In the genomic region with DNA sequence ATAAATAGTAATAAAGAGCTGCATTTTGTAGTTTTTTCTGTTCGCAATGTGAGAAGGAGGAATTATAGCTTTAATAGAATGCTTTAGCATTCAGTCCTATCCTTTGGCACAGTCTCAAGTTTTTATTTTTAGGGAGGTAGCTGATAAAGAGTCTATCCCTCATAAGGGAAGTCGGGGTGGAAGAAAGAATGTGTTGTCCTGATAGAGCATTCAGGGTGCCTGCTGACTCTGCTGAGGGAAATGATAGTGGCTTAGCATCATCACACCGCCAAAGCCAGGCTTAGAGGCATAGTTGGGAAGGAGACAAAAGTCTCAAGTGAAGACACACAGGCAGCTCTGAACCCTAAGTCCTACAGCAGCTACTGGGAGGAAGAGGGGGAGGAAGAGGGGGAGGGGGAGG, we compare ENCODE assay signal across 18 mouse cellular contexts.
A peak's percentile ranks its signal among the peaks of the same experiment; 100 is the strongest.
DNase-seq lines count a peak whose midpoint lies in the region; ATAC-seq and TF ChIP-seq lines count a peak whose summit lies in the region.
"Had no signal": no experiment of that assay in that cellular context is flagged by ENCODE, and none has a peak within 500 bp of the region (broad histone marks: within the 10 kb centered on the region; RNA-seq: fewer than 3 reads in every experiment).

No protein-coding gene starts in this region.

- DNase-seq in heart, adult 2 months = no peak
- DNase-seq in heart, postnatal 25 days (ENCODE audit: low spot score) = no peak
- peak; percentile 27 to 35 for DNase-seq in heart, postnatal 10 days
- DNase-seq in thymus, postnatal 14 days = no peak
- no peak for DNase-seq in spleen, adult 12 weeks (ENCODE audit: low spot score)
- no peak for DNase-seq in left cerebral cortex, adult 8-10 months (ENCODE audit: low spot score in 2 of 2)
- DNase-seq: kidney, adult 18-20 months; kidney, postnatal 36 days; lung, adult 18-20 months; thymus, adult 2 months had no signal

- no peak overlapping the region for H3K4me3 ChIP-seq in heart, adult 2 months
- H3K4me3 ChIP-seq: embryonic facial prominence, embryonic 13.5 days; hindbrain, embryonic 15.5 days; neural tube, embryonic 12.5 days had no signal

- peak; percentile 86 for ATAC-seq in erythroid progenitor cell, adult 5-6 weeks (replicated peaks; ENCODE audit: low FRiP score, poor library complexity, severe bottlenecking)
- ATAC-seq in megakaryocyte progenitor cell, adult 5-6 weeks (replicated peaks; ENCODE audit: poor library complexity) = peak; percentile 95
- ATAC-seq: Patski had no signal

- no peak for TF ChIP-seq CTCF in heart, adult 2 months (IDR thresholded peaks at IDR 0.05)

- H3K9ac ChIP-seq in heart, adult 2 months (ENCODE audit: low read depth, low read length) = no peak overlapping the region
- H3K9ac ChIP-seq: embryonic facial prominence, embryonic 13.5 days; hindbrain, embryonic 15.5 days; neural tube, embryonic 12.5 days had no signal

- 26% methylated on average over 3 of the region's 3 CpGs for WGBS in heart, adult 2 months

- H3K27me3 ChIP-seq in heart, adult 2 months (ENCODE audit: control insufficient read depth, insufficient read depth, low read length) = no peaks in the 10 kb centered on the region
- H3K27me3 ChIP-seq: CH12.LX; embryonic facial prominence, embryonic 13.5 days; hindbrain, embryonic 15.5 days; neural tube, embryonic 12.5 days; Patski had no signal

- H3K4me1 ChIP-seq in heart, adult 2 months (ENCODE audit: control insufficient read depth, insufficient read depth, low read length) = peaks cover 8% of the 10 kb centered on the region
- H3K4me1 ChIP-seq: embryonic facial prominence, embryonic 13.5 days; hindbrain, embryonic 15.5 days; neural tube, embryonic 12.5 days had no signal

- peaks cover 2% of the 10 kb centered on the region for H3K36me3 ChIP-seq in heart, adult 2 months (ENCODE audit: control insufficient read depth, insufficient read depth, low read length)
- H3K36me3 ChIP-seq: hindbrain, embryonic 15.5 days had no signal

- TF ChIP-seq EP300 in heart, adult 2 months (IDR thresholded peaks at IDR 0.05; ENCODE audit: insufficient read depth, low read depth, low read length) = no peak

- H3K27ac ChIP-seq in heart, adult 2 months = peak overlapping the region; percentile 45
- H3K27ac ChIP-seq: embryonic facial prominence, embryonic 13.5 days; hindbrain, embryonic 15.5 days; macrophage; neural tube, embryonic 12.5 days had no signal

- TF ChIP-seq POLR2A in heart, adult 2 months (IDR thresholded peaks at IDR 0.05; ENCODE audit: insufficient read depth, low read depth, low read length) = no peak

- intact Hi-C loops in heart, adult 2 months (cut with DNase I) = no loop called here
- intact Hi-C loops in heart, postnatal 25 days (cut with DNase I) = no loop called here
- intact Hi-C loops in heart, postnatal 10 days (cut with DNase I) = no loop called here

- 0 out of 2 replicates have a peak, but pooled peaks cover 5% of the 10 kb centered on the region for H3K79me2 ChIP-seq in heart, adult 2 months (replicated peaks; ENCODE audit: control insufficient read depth, insufficient read depth, low read length)

Comparison
In these comparisons a context has a peak if more than half of its experiments do, and no peak if none do; other contexts are left out.
1. DNase-seq: peak in heart, postnatal 10 days (2 of 2); none in heart, adult 2 months (0 of 2), heart, postnatal 25 days (single experiment), thymus, postnatal 14 days (single experiment), spleen, adult 12 weeks (single experiment) and left cerebral cortex, adult 8-10 months (0 of 2).